Mouse (Mus musculus): ENCODE measurements at regions not wholly inside any gene's neighbourhood (a gene's known extent, or its start where the extent isn't known, plus 50 kb on each side); places are given as distances from the start of the nearest gene placed in this dataset.

DNA sequence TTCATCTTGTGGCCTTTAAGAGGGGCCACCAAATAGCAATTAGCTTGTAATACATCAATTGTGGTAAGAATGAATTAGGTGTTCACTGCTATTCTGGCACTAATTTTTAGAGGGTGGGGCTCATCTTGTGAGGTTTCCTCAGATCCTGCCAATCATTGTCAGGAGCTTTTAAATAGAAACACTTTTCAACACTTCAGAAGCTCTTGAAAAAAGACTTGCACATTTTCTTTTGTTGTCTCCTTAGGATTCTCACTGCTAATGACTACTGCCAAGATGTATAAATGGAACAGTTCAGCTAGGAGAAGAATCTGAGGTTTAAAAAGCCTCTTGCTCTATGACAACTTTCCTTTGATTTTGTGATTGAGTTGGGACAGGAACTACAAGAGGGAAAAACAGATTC, 572.4 kb downstream of the Cetn3 start:
- no peaks in the 10 kb centered on the region for H3K9me3 ChIP-seq (ENCODE audit: low read length)
- no peaks in the 10 kb centered on the region for H3K4me1 ChIP-seq (ENCODE audit: insufficient read depth, low read length)
- no peaks in the 10 kb centered on the region for H3K27me3 ChIP-seq (ENCODE audit: insufficient read depth, low read length)
- no peaks in the 10 kb centered on the region for H3K36me3 ChIP-seq (ENCODE audit: insufficient read depth, low read length)
- no peak overlapping the region for H3K27ac ChIP-seq (ENCODE audit: low read length)
- H3K4me2 ChIP-seq (replicated peaks; ENCODE audit: low read depth, low read length), result no peak overlapping the region
- H3K4me3 ChIP-seq (ENCODE audit: low read length), result no peak overlapping the region
- no peak overlapping the region for H3K9ac ChIP-seq (replicated peaks; ENCODE audit: low read length)
- no peak for ATAC-seq (ENCODE audit: low FRiP score, low TSS enrichment)

GRCm38 (mm10) chr13:82359442-82359841, 576.6 kb downstream of the Cetn3 start:
- Histone ChIP-seq H3K9me3 (ENCODE audit: low read length) (no peaks in the 10 kb centered on the region), H3K4me1 (ENCODE audit: insufficient read depth, low read length) (no peaks in the 10 kb centered on the region)
- peak; percentile 39; the same call in 1 of the 2 replicates for ATAC-seq (ENCODE audit: low FRiP score, low TSS enrichment)

GRCm38 (mm10) chr13:82360711-82361110, 577.8 kb downstream of the Cetn3 start:
- ATAC-seq (ENCODE audit: low FRiP score, low TSS enrichment), result no peak
- Histone ChIP-seq H3K9ac (replicated peaks; ENCODE audit: low read length) (no peak overlapping the region), H3K4me1 (ENCODE audit: insufficient read depth, low read length) (no peaks in the 10 kb centered on the region), H3K36me3 (ENCODE audit: insufficient read depth, low read length) (no peaks in the 10 kb centered on the region), H3K4me2 (replicated peaks; ENCODE audit: low read depth, low read length) (no peak overlapping the region), H3K9me3 (ENCODE audit: low read length) (no peaks in the 10 kb centered on the region), H3K27me3 (ENCODE audit: insufficient read depth, low read length) (no peaks in the 10 kb centered on the region), H3K4me3 (ENCODE audit: low read length) (no peak overlapping the region), H3K27ac (ENCODE audit: low read length) (no peak overlapping the region)
- WGBS, result 38% methylated on average over 1 of the region's 1 CpGs

More at GRCm38 (mm10) chr13:82359442-82359841, 576.6 kb downstream of the Cetn3 start:
- Histone ChIP-seq H3K27ac (ENCODE audit: low read length) (no peak overlapping the region), H3K4me2 (replicated peaks; ENCODE audit: low read depth, low read length) (no peak overlapping the region), H3K9ac (replicated peaks; ENCODE audit: low read length) (no peak overlapping the region), H3K27me3 (ENCODE audit: insufficient read depth, low read length) (no peaks in the 10 kb centered on the region), H3K4me3 (ENCODE audit: low read length) (no peak overlapping the region), H3K36me3 (ENCODE audit: insufficient read depth, low read length) (no peaks in the 10 kb centered on the region)
- WGBS, result 72% methylated on average over 1 of the region's 1 CpGs

DNA sequence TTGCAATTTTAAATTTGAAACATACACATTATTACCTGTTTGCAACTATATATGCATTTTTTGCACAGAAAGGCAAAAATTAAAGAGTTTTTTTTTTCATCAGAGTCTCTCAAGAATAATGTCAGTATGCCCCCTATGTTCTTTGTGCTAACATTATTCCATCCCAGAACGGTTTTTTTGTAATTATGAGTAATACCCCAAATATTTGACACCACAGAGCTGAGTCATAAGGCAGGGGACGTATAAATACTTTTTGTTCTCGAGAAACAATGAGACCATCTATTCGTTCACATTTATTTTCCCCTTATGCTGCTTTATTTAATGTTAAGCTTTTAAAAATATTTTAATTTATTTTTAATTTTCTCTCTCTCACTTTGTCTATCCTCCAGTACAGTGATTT, 578.5 kb downstream of the Cetn3 start:
- Histone ChIP-seq H3K27ac (ENCODE audit: low read length) (no peak overlapping the region), H3K4me1 (ENCODE audit: insufficient read depth, low read length) (no peaks in the 10 kb centered on the region), H3K9ac (replicated peaks; ENCODE audit: low read length) (no peak overlapping the region), H3K9me3 (ENCODE audit: low read length) (no peaks in the 10 kb centered on the region), H3K4me3 (ENCODE audit: low read length) (no peak overlapping the region), H3K36me3 (ENCODE audit: insufficient read depth, low read length) (no peaks in the 10 kb centered on the region), H3K4me2 (replicated peaks; ENCODE audit: low read depth, low read length) (no peak overlapping the region), H3K27me3 (ENCODE audit: insufficient read depth, low read length) (no peaks in the 10 kb centered on the region)
- no peak for ATAC-seq (ENCODE audit: low FRiP score, low TSS enrichment)
- 77% methylated on average over 4 of the region's 4 CpGs for WGBS

DNA sequence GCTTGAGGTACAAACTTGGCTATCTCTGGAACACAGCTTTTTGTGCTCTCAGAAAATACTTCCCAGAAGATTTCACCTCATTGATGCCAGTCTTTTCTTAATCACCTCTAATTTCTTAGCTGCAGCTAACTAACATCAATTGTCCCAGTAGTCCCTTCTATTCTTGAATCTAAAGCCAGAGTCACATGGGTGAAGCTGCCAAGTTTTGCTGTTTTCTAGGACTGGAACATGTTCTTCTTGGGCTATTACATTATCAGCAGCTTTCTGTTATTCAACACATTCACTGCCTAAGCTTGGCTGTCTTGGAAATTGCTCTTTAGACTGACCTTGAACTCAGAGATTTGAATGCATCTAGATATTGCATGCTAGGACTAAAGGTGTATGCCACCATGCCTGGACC, 583.9 kb downstream of the Cetn3 start:
- Histone ChIP-seq H3K27ac (ENCODE audit: low read length) (no peak overlapping the region), H3K4me2 (replicated peaks; ENCODE audit: low read depth, low read length) (no peak overlapping the region), H3K4me1 (ENCODE audit: insufficient read depth, low read length) (no peaks in the 10 kb centered on the region), H3K4me3 (ENCODE audit: low read length) (no peak overlapping the region), H3K27me3 (ENCODE audit: insufficient read depth, low read length) (no peaks in the 10 kb centered on the region), H3K9me3 (ENCODE audit: low read length) (no peaks in the 10 kb centered on the region), H3K9ac (replicated peaks; ENCODE audit: low read length) (no peak overlapping the region), H3K36me3 (ENCODE audit: insufficient read depth, low read length) (no peaks in the 10 kb centered on the region)
- ATAC-seq (ENCODE audit: low FRiP score, low TSS enrichment), result no peak

- no peak for ATAC-seq (ENCODE audit: low FRiP score, low TSS enrichment)
- H3K27ac ChIP-seq (ENCODE audit: low read length), result no peak overlapping the region
- 95% methylated on average over 2 of the region's 2 CpGs for WGBS
Observed at GRCm38 (mm10) chr13:82371579-82371978, 588.7 kb downstream of the Cetn3 start.

GRCm38 (mm10) chr13:82372612-82373011, 589.7 kb downstream of the Cetn3 start:
- H3K27me3 ChIP-seq (ENCODE audit: insufficient read depth, low read length), result no peaks in the 10 kb centered on the region
- no peak overlapping the region for H3K4me3 ChIP-seq (ENCODE audit: low read length)
- no peak overlapping the region for H3K27ac ChIP-seq (ENCODE audit: low read length)
- ATAC-seq (ENCODE audit: low FRiP score, low TSS enrichment), result no peak
- no peaks in the 10 kb centered on the region for H3K4me1 ChIP-seq (ENCODE audit: insufficient read depth, low read length)
- WGBS, result 92% methylated on average over 4 of the region's 4 CpGs
- no peaks in the 10 kb centered on the region for H3K36me3 ChIP-seq (ENCODE audit: insufficient read depth, low read length)
- no peak overlapping the region for H3K9ac ChIP-seq (replicated peaks; ENCODE audit: low read length)
- H3K9me3 ChIP-seq (ENCODE audit: low read length), result no peaks in the 10 kb centered on the region
- H3K4me2 ChIP-seq (replicated peaks; ENCODE audit: low read depth, low read length), result no peak overlapping the region

More at GRCm38 (mm10) chr13:82371579-82371978, 588.7 kb downstream of the Cetn3 start:
- H3K4me3 ChIP-seq (ENCODE audit: low read length), result no peak overlapping the region
- H3K4me1 ChIP-seq (ENCODE audit: insufficient read depth, low read length), result no peaks in the 10 kb centered on the region
- H3K4me2 ChIP-seq (replicated peaks; ENCODE audit: low read depth, low read length), result no peak overlapping the region
- no peak overlapping the region for H3K9ac ChIP-seq (replicated peaks; ENCODE audit: low read length)
- no peaks in the 10 kb centered on the region for H3K9me3 ChIP-seq (ENCODE audit: low read length)
- H3K36me3 ChIP-seq (ENCODE audit: insufficient read depth, low read length), result no peaks in the 10 kb centered on the region
- no peaks in the 10 kb centered on the region for H3K27me3 ChIP-seq (ENCODE audit: insufficient read depth, low read length)

DNA sequence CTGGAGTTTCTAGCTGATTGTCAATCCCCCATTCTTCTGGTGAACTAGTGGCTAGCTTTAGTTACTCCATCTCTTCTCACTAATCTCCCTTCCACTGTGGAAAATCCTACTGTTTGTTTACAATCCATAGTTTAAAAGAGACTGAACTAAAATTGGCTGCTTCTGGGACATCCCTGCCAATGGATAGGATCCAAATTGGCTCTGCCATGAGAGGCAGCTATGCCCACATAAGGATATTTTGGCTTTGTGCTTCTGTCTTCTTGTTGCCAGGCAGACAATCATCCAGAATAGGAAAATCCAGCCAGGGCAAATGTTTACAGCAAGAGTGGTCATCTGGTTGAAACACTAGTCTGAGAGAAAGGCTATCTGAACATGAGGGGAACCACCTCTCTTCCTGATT, 610.0 kb downstream of the Cetn3 start:
- Histone ChIP-seq H3K4me2 (replicated peaks; ENCODE audit: low read depth, low read length) (no peak overlapping the region), H3K9me3 (ENCODE audit: low read length) (no peaks in the 10 kb centered on the region), H3K9ac (replicated peaks; ENCODE audit: low read length) (no peak overlapping the region), H3K36me3 (ENCODE audit: insufficient read depth, low read length) (no peaks in the 10 kb centered on the region), H3K4me1 (ENCODE audit: insufficient read depth, low read length) (no peaks in the 10 kb centered on the region), H3K27ac (ENCODE audit: low read length) (no peak overlapping the region), H3K27me3 (ENCODE audit: insufficient read depth, low read length) (no peaks in the 10 kb centered on the region), H3K4me3 (ENCODE audit: low read length) (no peak overlapping the region)
- ATAC-seq (ENCODE audit: low FRiP score, low TSS enrichment), result no peak

DNA sequence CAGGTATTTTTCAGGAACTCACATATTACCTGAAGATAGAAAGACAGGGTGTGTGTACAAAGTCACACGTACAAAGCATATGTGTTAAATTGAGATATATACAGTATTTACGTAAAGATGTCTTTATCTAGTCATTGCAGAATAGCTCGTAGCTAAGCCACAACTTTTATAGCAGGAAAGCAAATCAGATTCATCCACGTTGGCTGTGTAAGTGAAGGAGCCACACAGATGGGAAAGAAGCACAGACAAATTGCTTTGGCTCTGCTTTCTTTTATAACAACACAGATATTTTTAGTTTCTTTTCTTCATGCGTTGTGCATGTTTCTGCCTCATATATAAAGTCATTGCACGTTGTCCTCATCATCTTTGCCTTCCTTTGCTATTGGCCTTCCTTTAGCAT, 610.6 kb downstream of the Cetn3 start:
- H3K27ac ChIP-seq (ENCODE audit: low read length), result no peak overlapping the region
- no peaks in the 10 kb centered on the region for H3K36me3 ChIP-seq (ENCODE audit: insufficient read depth, low read length)
- no peak for ATAC-seq (ENCODE audit: low FRiP score, low TSS enrichment)
- 89% methylated on average over 6 of the region's 6 CpGs for WGBS
- H3K4me2 ChIP-seq (replicated peaks; ENCODE audit: low read depth, low read length), result no peak overlapping the region
- no peaks in the 10 kb centered on the region for H3K4me1 ChIP-seq (ENCODE audit: insufficient read depth, low read length)
- H3K27me3 ChIP-seq (ENCODE audit: insufficient read depth, low read length), result no peaks in the 10 kb centered on the region
- H3K9me3 ChIP-seq (ENCODE audit: low read length), result no peaks in the 10 kb centered on the region
- H3K9ac ChIP-seq (replicated peaks; ENCODE audit: low read length), result no peak overlapping the region
- no peak overlapping the region for H3K4me3 ChIP-seq (ENCODE audit: low read length)

DNA sequence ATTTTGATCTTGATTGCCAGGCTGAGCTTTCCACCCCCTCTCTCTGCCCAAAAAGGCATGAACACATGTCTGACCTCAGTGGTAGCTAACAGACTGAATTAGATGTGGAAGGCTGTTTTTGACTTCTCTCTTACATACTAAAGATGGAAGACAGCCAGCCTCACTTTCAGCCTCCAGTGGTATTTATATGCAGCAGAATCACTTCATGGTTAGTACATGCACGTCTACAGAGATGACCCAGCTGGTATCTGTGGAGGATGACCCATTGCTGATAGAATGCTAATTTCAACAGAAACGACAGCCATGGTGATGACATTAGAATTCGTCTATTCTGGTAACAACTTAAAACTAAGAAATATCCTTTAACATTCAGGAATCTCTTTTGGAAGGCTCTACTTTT, 630.8 kb downstream of the Cetn3 start:
- H3K27me3 ChIP-seq (ENCODE audit: insufficient read depth, low read length), result no peaks in the 10 kb centered on the region
- H3K9me3 ChIP-seq (ENCODE audit: low read length), result no peaks in the 10 kb centered on the region
- no peak overlapping the region for H3K4me3 ChIP-seq (ENCODE audit: low read length)
- 81% methylated on average over 3 of the region's 3 CpGs for WGBS
- no peaks in the 10 kb centered on the region for H3K4me1 ChIP-seq (ENCODE audit: insufficient read depth, low read length)
- no peak overlapping the region for H3K4me2 ChIP-seq (replicated peaks; ENCODE audit: low read depth, low read length)
- no peak for ATAC-seq (ENCODE audit: low FRiP score, low TSS enrichment)
- no peak overlapping the region for H3K9ac ChIP-seq (replicated peaks; ENCODE audit: low read length)
- no peaks in the 10 kb centered on the region for H3K36me3 ChIP-seq (ENCODE audit: insufficient read depth, low read length)
- no peak overlapping the region for H3K27ac ChIP-seq (ENCODE audit: low read length)

DNA sequence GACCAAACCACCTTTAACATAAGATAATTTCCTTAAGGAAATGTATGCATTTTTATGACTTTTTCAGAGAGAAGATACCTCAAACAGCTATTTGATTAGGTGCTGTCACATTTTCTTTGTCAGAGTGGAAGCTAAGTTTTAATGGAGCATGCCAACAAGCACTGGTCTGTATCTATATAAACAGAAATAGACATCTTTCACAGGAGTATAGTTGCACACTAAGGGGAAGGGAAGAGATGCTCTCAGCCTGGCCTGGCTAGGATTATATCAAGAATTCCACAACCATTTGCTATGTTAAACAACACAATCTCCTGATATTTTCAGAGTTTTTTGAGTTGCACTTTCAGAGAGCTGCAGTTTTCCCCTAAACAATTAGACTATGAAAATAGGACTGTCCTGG, 638.1 kb downstream of the Cetn3 start:
- H3K4me3 ChIP-seq (ENCODE audit: low read length), result no peak overlapping the region
- no peaks in the 10 kb centered on the region for H3K36me3 ChIP-seq (ENCODE audit: insufficient read depth, low read length)
- H3K27me3 ChIP-seq (ENCODE audit: insufficient read depth, low read length), result no peaks in the 10 kb centered on the region
- H3K9me3 ChIP-seq (ENCODE audit: low read length), result no peaks in the 10 kb centered on the region
- no peak overlapping the region for H3K27ac ChIP-seq (ENCODE audit: low read length)
- ATAC-seq (ENCODE audit: low FRiP score, low TSS enrichment), result peak; percentile 75; the same call in 1 of the 2 replicates
- H3K9ac ChIP-seq (replicated peaks; ENCODE audit: low read length), result no peak overlapping the region
- no peak overlapping the region for H3K4me2 ChIP-seq (replicated peaks; ENCODE audit: low read depth, low read length)
- no peaks in the 10 kb centered on the region for H3K4me1 ChIP-seq (ENCODE audit: insufficient read depth, low read length)
